Mouse (Mus musculus): ENCODE measurements at regions not wholly inside any gene's neighbourhood (a gene's known extent, or its start where the extent isn't known, plus 50 kb on each side); places are given as distances from the start of the nearest gene placed in this dataset.

DNA sequence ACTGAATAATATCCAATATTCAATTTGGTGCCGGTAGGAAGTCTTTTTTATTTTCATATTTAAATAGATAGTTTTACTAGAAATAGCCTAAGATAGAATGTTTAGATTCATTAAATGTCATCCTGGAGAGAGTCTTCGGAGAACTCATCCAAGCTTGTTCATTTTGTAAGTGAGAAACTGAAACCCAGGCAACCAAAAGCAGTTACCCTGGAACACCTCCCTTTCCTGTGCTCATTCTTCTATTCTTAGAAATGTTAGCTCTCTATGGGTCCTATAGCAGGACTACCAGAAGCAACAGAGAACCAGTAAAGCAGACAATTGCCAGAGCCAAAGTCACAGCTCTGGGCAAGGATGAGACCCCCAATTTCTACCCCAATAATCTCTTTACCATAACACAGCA lies 60.9 kb upstream of the Trp63 start:
- H3K9ac ChIP-seq (replicated peaks; ENCODE audit: low read length) = no peak overlapping the region

DNA sequence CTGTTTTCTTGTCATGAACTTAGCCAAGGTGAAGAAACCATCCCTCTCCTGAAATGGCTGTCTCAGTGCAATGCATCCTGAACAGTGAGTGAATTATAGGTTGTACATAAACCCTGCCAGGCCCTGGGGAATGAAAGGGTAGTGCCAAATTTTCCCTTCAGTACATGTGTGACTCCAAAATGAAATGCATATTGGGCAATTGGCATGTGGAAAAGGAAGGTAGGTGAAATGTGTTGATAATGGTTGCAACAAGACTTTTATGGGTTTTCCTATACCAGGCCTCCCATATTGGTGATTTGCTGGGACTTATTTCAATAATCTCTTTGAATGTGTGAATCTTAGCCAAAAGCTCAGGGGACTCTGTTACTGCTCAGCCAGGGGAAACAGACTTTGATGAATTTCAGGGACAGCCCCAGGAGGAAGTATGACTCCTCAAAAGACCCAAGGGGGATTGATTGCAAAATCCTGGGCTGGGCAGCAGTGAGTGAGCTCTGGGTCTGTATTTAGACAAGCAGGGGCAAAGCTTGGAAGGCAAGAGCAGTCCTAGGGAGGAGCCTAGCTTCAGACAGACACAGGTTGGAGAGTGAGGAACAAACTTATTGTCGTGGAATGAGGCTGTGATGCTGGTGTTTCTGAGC lies 59.5 kb upstream of the Trp63 start:
- H3K4me1 ChIP-seq (ENCODE audit: insufficient read depth, low read length) = no peaks in the 10 kb centered on the region
- H3K36me3 ChIP-seq (ENCODE audit: insufficient read depth, low read length) = no peaks in the 10 kb centered on the region
- H3K27ac ChIP-seq (ENCODE audit: low read length) = no peak overlapping the region
- H3K4me2 ChIP-seq (replicated peaks; ENCODE audit: low read depth, low read length) = no peak overlapping the region
- H3K27me3 ChIP-seq (ENCODE audit: insufficient read depth, low read length) = no peaks in the 10 kb centered on the region
- no peaks in the 10 kb centered on the region for H3K9me3 ChIP-seq (ENCODE audit: low read length)
- H3K4me3 ChIP-seq (ENCODE audit: low read length) = no peak overlapping the region
- no peak for ATAC-seq (ENCODE audit: low FRiP score, low TSS enrichment)
- WGBS = 72% methylated on average over 1 of the region's 1 CpGs
- no peak overlapping the region for H3K9ac ChIP-seq (replicated peaks; ENCODE audit: low read length)

More for the DNA sequence above, 60.9 kb upstream of the Trp63 start:
- H3K36me3 ChIP-seq (ENCODE audit: insufficient read depth, low read length) = no peaks in the 10 kb centered on the region
- no peak overlapping the region for H3K4me2 ChIP-seq (replicated peaks; ENCODE audit: low read depth, low read length)
- no peak overlapping the region for H3K4me3 ChIP-seq (ENCODE audit: low read length)
- H3K27ac ChIP-seq (ENCODE audit: low read length) = no peak overlapping the region
- H3K27me3 ChIP-seq (ENCODE audit: insufficient read depth, low read length) = no peaks in the 10 kb centered on the region
- H3K4me1 ChIP-seq (ENCODE audit: insufficient read depth, low read length) = no peaks in the 10 kb centered on the region
- ATAC-seq (ENCODE audit: low FRiP score, low TSS enrichment) = no peak
- no peaks in the 10 kb centered on the region for H3K9me3 ChIP-seq (ENCODE audit: low read length)
- WGBS = 90% methylated on average over 2 of the region's 2 CpGs

DNA sequence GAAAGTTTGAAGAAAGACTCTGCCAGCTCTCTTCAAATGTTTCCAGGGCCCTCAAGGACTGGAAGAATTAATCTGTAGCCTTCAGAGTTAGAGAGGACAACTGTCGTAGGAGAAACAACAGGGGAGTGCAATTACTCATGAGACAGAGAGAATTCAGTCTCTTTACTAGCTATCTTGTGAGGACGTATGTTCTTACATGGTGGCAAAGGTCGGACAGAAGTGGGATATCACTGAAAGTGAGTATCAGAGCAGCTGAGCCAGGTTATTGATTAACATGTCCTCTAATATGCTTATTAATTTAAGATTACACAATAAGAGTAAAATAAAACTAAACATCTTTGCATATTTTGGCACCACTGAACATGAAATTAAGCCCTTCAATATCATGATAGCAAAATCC lies 53.8 kb upstream of the Trp63 start:
- no peaks in the 10 kb centered on the region for H3K27me3 ChIP-seq (ENCODE audit: insufficient read depth, low read length)
- H3K4me3 ChIP-seq (ENCODE audit: low read length) = no peak overlapping the region
- H3K4me1 ChIP-seq (ENCODE audit: insufficient read depth, low read length) = no peaks in the 10 kb centered on the region
- no peak for ATAC-seq (ENCODE audit: low FRiP score, low TSS enrichment)
- no peaks in the 10 kb centered on the region for H3K9me3 ChIP-seq (ENCODE audit: low read length)
- H3K27ac ChIP-seq (ENCODE audit: low read length) = no peak overlapping the region
- 73% methylated on average over 3 of the region's 3 CpGs for WGBS
- H3K36me3 ChIP-seq (ENCODE audit: insufficient read depth, low read length) = no peaks in the 10 kb centered on the region
- H3K4me2 ChIP-seq (replicated peaks; ENCODE audit: low read depth, low read length) = no peak overlapping the region
- no peak overlapping the region for H3K9ac ChIP-seq (replicated peaks; ENCODE audit: low read length)

DNA sequence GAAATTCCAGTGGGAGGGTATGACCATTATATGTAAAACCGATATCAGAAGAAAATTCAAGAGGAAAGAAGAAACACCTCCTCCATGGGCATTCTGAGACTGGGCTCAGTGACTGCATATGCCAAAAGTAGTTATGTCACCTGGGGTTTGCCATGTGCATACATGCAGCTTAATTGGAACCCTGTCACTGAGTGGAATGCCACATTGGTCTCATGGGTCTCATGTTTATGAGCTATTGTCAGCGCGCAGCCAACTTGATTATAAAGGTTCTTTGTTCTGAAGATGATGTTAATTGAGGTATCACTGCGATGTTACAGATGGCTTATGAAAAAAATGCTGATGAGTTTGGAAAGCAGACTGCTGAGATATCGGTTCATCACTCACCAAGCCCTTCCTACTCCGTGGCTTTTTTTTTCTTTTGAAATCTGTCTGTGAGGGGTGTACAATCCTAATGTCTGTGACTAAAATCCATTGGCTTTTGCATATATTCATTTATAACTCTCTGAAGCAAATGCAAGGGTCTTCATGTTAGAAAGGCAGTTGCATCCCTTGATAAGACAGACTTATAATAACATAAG lies 52.3 kb upstream of the Trp63 start:
- no peak overlapping the region for H3K4me3 ChIP-seq (ENCODE audit: low read length)
- WGBS = 90% methylated on average over 6 of the region's 6 CpGs
- H3K27me3 ChIP-seq (ENCODE audit: insufficient read depth, low read length) = no peaks in the 10 kb centered on the region
- H3K4me2 ChIP-seq (replicated peaks; ENCODE audit: low read depth, low read length) = no peak overlapping the region
- no peaks in the 10 kb centered on the region for H3K9me3 ChIP-seq (ENCODE audit: low read length)
- ATAC-seq (ENCODE audit: low FRiP score, low TSS enrichment) = no peak
- no peak overlapping the region for H3K27ac ChIP-seq (ENCODE audit: low read length)
- no peaks in the 10 kb centered on the region for H3K36me3 ChIP-seq (ENCODE audit: insufficient read depth, low read length)
- H3K4me1 ChIP-seq (ENCODE audit: insufficient read depth, low read length) = no peaks in the 10 kb centered on the region
- H3K9ac ChIP-seq (replicated peaks; ENCODE audit: low read length) = no peak overlapping the region
